Mouse (Mus musculus) embryonic facial prominence, embryonic 10.5 days (tissue): ENCODE results near the gene Ugt1a6a. TPM values are rescaled to one million over a fixed set of nuclear protein-coding genes. Genes with fewer than 3 reads are reported as not detected.
A peak's percentile ranks its signal among the peaks of the same experiment; 100 is the strongest.
"Not testable (repeated sequence)": the region's sequence is repeated elsewhere in the genome, so short reads cannot be mapped to it uniquely, and the experiment has no call there.

ENCODE experiments used
- DNase-seq: peaks from one replicate; pipeline ENCODE4 v3.0.0-alpha.2; 2017; ENCODE audit warnings: low spot score
- H3K27ac ChIP-seq: fragments of 300-500 bp; sonication (generic); replicated peaks from 2 replicates; pipeline ENCODE4 v1.5.1; 2016; ENCODE audit warnings: mild to moderate bottlenecking
- H3K27me3 ChIP-seq: fragments of 300-500 bp; sonication (generic); replicated peaks from 2 replicates; pipeline ENCODE4 v1.6.1; 2016; ENCODE audit warnings: low read depth, mild to moderate bottlenecking; ENCODE audit not compliant: poor library complexity, severe bottlenecking
- H3K36me3 ChIP-seq: fragments of 300-500 bp; sonication (generic); replicated peaks from 2 replicates; pipeline ENCODE4 v1.6.1; 2016; ENCODE audit warnings: mild to moderate bottlenecking, moderate library complexity
- H3K4me1 ChIP-seq: fragments of 300-500 bp; sonication (generic); 2 replicates; pipeline ENCODE4 v1.6.1; 2016
- H3K4me3 ChIP-seq: fragments of 300-500 bp; sonication (generic); 2 replicates; pipeline ENCODE4 v1.5.1; 2016; ENCODE audit warnings: mild to moderate bottlenecking, moderate library complexity
- H3K9me3 ChIP-seq: fragments of 300-500 bp; sonication (generic); 2 replicates; pipeline ENCODE4 v1.6.1; 2016; ENCODE audit warnings: mild to moderate bottlenecking
- WGBS: fragments of 180-500 bp; shearing (Covaris S2); methylation state at CpG from one replicate; pipeline ENCODE4 v1.1.7; 2016; 5-methylcytosine and 5-hydroxymethylcytosine counted together
- polyA plus RNA-seq: library from polyadenylated mRNA; unstranded; fragments of >200 nt; fragmentation: Nextera tagmentation; extraction: Ambion mirVana; gene quantifications from 2 replicates; pipeline ENCODE4 v1.2.1, GENCODE M21; 2016

Ugt1a6a gene
- polyA plus RNA-seq, 1 experiment from 2014 or later, result 0.45 TPM

DNA sequence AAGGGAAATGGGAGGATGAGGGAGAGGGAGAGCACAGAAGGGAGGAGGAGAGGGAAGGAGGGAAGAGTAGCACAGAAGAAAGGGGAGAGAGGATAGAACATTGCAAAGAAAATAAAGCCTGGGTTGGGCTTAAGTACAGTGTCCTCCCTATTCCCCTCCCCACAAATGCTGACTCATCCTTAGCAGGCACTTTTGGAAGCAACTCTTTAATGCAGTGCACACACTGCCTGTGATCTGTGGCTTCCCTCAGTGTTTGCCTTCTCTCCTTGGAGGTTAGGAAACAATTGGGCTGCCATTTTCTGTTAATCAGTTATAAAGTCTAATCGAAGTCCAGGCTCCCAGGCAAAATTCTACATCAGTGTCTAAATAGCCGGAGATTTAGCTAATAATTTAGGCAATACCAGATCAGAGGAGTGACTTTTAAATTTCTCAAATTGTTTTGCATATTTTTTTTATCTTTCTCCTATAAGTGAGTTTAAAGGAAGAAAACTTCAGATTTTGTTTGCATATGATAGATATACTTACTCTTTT, 25.5 kb upstream of the Ugt1a6a start:
- H3K36me3 ChIP-seq, DNase-seq, H3K4me3 ChIP-seq, H3K27me3 ChIP-seq, H3K9me3 ChIP-seq, H3K4me1 ChIP-seq, H3K27ac ChIP-seq: not testable (repeated sequence)
- 91% methylated on average over 2 of the region's 2 CpGs for WGBS

DNA sequence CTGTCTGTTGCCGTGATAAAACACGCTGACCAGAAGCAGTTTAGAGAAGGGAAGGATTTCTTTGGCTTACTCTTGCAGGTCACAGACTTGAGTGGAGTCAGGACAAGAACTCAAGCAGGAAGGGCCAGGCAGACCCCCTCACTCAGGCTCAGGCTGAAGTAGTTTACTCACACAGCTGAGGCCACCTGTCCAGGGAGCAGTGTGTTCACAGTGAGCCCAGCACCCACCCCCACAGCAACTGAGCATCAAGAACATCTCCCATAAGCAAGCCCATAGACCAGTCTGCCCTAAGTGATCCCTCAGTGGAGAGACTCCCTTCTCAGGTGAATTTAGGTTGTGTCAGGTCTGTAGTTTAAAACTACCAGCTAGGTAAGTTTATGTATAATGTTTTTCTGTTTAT, 25.0 kb upstream of the Ugt1a6a start:
- not testable (repeated sequence) for H3K27me3 ChIP-seq, H3K4me1 ChIP-seq, H3K4me3 ChIP-seq, H3K27ac ChIP-seq, DNase-seq, H3K36me3 ChIP-seq, H3K9me3 ChIP-seq
- WGBS, result 87% methylated on average over 2 of the region's 2 CpGs

- WGBS, result 94% methylated on average over 6 of the region's 6 CpGs
Observed at GRCm38 (mm10) chr1:88112769-88113168, 21.8 kb upstream of the Ugt1a6a start.

GRCm38 (mm10) chr1:88120550-88120949, 14.1 kb upstream of the Ugt1a6a start:
- 13% methylated on average over 4 of the region's 4 CpGs for WGBS
- H3K9me3 ChIP-seq, H3K4me3 ChIP-seq, H3K27ac ChIP-seq, H3K4me1 ChIP-seq, H3K36me3 ChIP-seq, H3K27me3 ChIP-seq: not testable (repeated sequence)
- peak; percentile 9 for DNase-seq

More at GRCm38 (mm10) chr1:88112769-88113168, 21.8 kb upstream of the Ugt1a6a start:
- H3K27me3 ChIP-seq, H3K36me3 ChIP-seq, H3K27ac ChIP-seq, H3K9me3 ChIP-seq, H3K4me3 ChIP-seq, H3K4me1 ChIP-seq, DNase-seq: not testable (repeated sequence)

DNA sequence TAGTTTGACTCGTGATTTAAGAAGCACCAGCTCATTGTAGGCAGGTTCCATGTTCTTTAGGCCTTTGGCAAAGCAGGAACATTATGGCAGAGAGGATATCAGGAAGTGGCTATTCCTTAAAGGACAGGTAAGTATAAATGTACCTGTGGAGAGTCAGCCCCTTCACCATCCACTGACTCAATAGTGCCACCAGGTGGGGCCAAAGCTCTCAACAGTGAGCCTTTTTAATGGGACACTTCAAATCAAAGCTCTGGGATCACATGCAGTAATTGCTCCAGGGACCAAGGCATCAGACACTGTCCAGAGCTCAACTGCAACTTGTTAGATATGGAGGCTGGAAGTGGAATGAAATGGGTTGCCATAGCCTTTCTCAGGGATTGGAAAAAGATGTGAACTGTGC, 13.1 kb upstream of the Ugt1a6a start:
- H3K36me3 ChIP-seq, H3K4me3 ChIP-seq, H3K27ac ChIP-seq, H3K27me3 ChIP-seq, H3K9me3 ChIP-seq, H3K4me1 ChIP-seq, DNase-seq: not testable (repeated sequence)
- no CpG with 5 or more reads among the region's 1 CpGs for WGBS

DNA sequence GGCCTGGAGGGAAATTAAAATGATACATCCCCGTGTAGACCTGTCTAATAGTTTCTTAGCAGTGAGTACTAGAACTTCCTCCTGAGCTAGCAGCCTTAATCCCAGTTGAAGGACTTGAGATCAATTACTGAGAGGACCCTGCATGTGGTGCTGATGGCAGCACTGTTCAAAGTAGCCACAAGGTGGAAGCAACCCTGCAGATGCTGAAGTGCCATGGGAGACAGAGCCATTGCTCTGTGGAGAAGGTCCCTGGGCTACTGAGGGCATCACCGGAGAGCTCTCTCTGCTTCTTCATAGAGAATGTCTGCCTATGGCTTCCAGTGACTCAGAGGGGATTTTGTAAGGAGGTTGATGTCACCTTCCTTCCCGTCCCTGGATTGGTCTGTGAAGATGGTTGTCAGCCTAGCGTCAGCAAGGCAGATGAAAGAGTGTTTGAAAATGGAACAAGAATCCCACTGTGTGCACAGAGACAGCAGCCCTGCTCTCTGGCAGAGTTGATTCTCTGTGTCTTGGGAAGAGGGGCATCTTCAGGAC, 8.7 kb upstream of the Ugt1a6a start:
- H3K27me3 ChIP-seq, H3K4me1 ChIP-seq, H3K4me3 ChIP-seq, H3K36me3 ChIP-seq, DNase-seq, H3K9me3 ChIP-seq, H3K27ac ChIP-seq: not testable (repeated sequence)
- 81% methylated on average over 4 of the region's 4 CpGs for WGBS

GRCm38 (mm10) chr1:88129091-88129490, 5.5 kb upstream of the Ugt1a6a start:
- H3K36me3 ChIP-seq, H3K4me3 ChIP-seq, H3K9me3 ChIP-seq, DNase-seq, H3K27me3 ChIP-seq, H3K4me1 ChIP-seq, H3K27ac ChIP-seq: not testable (repeated sequence)
- WGBS, result 90% methylated on average over 2 of the region's 2 CpGs

- not testable (repeated sequence) for H3K9me3 ChIP-seq, H3K36me3 ChIP-seq, DNase-seq, H3K27me3 ChIP-seq, H3K27ac ChIP-seq, H3K4me3 ChIP-seq
- 92% methylated on average over 1 of the region's 1 CpGs for WGBS
- peaks cover 12% of the 10 kb centered on the region for H3K4me1 ChIP-seq
Observed at GRCm38 (mm10) chr1:88130223-88130622, 4.4 kb upstream of the Ugt1a6a start.

- H3K27ac ChIP-seq, result peak overlapping the region; percentile 35; the same call in 1 of the 2 replicates
Observed at GRCm38 (mm10) chr1:88133908-88134456, 627 bp upstream of the Ugt1a6a start.

DNA sequence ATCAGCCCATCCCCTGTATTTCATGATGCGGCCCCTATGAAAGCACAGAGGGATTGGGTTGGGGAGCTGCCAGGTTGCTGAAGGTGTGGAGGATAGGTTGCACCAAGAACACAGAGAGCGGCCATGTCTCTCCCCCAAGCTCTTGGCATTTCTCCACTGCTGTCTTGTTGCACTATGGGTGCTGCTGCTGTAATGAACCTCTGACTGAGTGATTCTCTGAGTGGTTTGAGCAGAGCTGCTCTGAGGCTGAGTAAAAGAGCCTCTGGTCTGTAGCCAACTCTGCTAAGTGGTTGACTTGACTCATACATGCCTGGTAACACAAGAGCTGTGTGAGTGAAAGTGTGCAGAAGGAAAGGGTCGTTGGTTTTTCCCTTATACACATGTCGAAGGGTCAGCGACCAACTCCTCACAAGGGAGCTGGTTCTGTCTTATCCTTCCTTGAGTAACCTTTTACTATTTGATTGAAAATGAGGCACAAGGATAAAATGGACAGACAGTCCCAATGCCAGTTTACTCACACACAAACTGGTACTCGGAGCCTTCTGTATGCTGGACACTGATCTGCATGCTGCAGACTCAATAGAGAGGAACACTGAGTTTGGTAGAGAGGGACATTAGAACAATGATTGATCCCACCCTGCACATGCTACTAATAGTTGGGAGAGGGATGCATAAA, 758 bp downstream of the Ugt1a6a start:
- H3K27ac ChIP-seq, H3K36me3 ChIP-seq, DNase-seq, H3K27me3 ChIP-seq, H3K4me3 ChIP-seq, H3K9me3 ChIP-seq: not testable (repeated sequence)
- WGBS, result 93% methylated on average over 6 of the region's 6 CpGs
- peaks cover 12% of the 10 kb centered on the region for H3K4me1 ChIP-seq

More at GRCm38 (mm10) chr1:88133908-88134456, 627 bp upstream of the Ugt1a6a start:
- Histone ChIP-seq H3K4me1 (peaks cover 12% of the 10 kb centered on the region), H3K4me3 (no peak overlapping the region), H3K27me3 (no peaks in the 10 kb centered on the region), H3K9me3 (no peaks in the 10 kb centered on the region), H3K36me3 (no peaks in the 10 kb centered on the region)
- DNase-seq, result no peak
- WGBS, result 68% methylated on average over 3 of the region's 3 CpGs

DNA sequence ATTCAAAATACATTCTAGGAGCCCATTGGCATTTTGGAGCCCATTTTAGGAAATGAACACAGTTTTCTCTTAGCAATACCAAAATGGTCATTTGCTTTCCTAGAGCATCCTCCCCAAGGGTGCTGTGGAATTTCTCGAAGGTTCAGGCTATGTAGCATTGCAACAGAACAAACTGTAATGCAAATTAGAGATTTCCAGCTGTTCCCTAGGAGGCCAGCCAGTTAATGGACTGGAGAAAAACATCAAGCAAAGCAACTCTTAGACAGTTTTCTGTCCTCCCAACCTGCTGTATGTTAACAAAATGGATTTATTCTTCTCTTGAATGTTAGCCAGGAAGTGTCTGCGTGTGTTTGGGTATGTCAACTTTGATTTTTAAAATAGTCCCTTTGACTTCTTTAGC, 2.0 kb downstream of the Ugt1a6a start:
- no peaks in the 10 kb centered on the region for H3K9me3 ChIP-seq
- DNase-seq, result no peak
- no peaks in the 10 kb centered on the region for H3K27me3 ChIP-seq
- H3K4me3 ChIP-seq, result no peak overlapping the region
- 78% methylated on average over 2 of the region's 2 CpGs for WGBS
- H3K4me1 ChIP-seq, result peaks cover 12% of the 10 kb centered on the region
- H3K36me3 ChIP-seq, result no peaks in the 10 kb centered on the region
- H3K27ac ChIP-seq, result no peak overlapping the region

DNA sequence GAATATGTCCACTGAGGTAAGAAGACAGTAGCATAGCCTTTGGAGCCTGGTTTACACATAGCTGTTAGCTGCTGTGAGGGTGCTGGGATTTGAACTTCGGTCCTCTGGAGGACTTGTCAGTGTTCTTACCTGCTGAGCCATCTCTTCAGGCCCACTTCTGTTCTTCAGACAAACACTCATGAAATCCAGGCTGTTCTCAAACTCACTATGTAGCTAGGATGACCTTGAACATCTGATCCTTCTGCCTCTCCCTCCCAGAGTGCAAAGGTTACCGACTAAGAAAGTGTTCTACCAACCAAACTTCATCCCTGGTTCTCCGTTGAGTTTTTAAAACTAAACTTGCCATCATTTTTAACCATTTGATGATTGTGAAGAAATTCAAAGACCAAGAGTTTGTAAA, 2.7 kb downstream of the Ugt1a6a start:
- Histone ChIP-seq H3K27me3 (no peaks in the 10 kb centered on the region), H3K36me3 (no peaks in the 10 kb centered on the region), H3K27ac (no peak overlapping the region), H3K4me3 (no peak overlapping the region), H3K4me1 (peaks cover 12% of the 10 kb centered on the region), H3K9me3 (no peaks in the 10 kb centered on the region)
- DNase-seq, result no peak
- 90% methylated on average over 3 of the region's 3 CpGs for WGBS

DNA sequence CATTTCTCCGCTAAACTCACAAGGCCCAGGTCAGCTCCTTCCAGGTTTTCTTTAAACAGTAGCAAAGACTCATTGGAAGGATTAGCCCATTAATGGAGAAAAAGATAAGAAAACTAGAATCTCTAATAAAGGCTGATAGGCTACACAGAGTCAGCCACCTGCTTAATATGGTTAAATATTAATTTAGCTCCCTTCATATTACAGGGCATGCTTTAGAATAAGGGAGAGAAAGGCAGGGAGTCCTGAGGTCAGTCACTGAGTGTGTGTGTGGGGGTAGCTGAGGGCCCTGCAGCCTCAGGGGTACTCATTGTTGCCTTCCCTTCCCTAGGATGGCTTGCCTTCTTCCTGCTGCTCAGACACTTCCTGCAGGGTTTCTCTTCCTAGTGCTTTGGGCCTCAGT, 3.5 kb downstream of the Ugt1a6a start:
- Histone ChIP-seq H3K27ac (no peak overlapping the region), H3K9me3 (no peaks in the 10 kb centered on the region), H3K4me1 (peaks cover 12% of the 10 kb centered on the region), H3K36me3 (no peaks in the 10 kb centered on the region), H3K4me3 (no peak overlapping the region), H3K27me3 (no peaks in the 10 kb centered on the region)
- 87% methylated on average over 1 of the region's 1 CpGs for WGBS
- DNase-seq, result no peak
